Mouse (Mus musculus): Measurements from ENCODE around the gene C5ar2.
"Not testable (repeated sequence)": the region's sequence is repeated elsewhere in the genome, so short reads cannot be mapped to it uniquely, and the experiment has no call there.

C5ar2 gene

DNA sequence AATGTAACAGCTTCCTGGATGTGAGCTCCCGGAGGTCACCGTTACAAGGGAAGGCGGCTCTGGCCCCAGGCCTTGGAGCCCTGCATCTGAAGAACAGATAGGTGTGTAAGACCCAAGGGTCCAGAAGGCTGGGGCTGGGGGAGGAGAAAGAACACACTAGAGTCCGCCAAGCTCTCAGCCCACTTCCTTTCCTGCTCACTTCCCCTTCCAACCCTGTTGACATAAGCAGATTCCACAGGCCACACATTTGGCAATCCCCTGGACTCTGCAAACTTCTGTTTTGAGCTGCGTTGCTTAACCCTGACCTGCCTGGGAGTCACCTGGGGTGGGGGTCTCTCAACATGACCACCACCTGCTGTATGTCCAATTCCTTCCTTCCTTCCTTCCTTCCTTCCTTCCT lies at the start of gene C5ar2:
Gene C5ar2 (minus strand): TSS at position 88 of the 400 bp plus-strand sequence.
- DNase-seq, result no peak

DNA sequence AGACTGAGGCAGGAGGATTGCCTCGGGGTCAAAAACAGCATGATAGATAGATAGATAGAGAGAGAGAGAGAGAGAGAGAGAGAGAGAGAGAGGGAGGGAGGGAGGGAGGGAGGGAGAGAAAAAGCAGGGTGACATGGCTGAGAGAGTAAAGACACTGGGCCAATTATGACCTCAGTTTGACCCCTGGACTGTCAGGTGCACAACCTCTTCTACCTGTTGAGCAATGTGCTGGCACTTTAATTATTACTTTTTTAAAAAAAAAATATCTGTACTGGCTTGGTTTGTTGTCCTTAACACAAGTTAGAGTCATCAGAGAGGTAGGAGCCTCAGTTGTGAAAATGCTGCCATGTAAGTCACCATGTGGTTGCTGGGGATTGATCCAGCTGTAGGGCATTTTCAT lies 43.8 kb upstream of the C5ar2 start:
- no peak for DNase-seq

DNA sequence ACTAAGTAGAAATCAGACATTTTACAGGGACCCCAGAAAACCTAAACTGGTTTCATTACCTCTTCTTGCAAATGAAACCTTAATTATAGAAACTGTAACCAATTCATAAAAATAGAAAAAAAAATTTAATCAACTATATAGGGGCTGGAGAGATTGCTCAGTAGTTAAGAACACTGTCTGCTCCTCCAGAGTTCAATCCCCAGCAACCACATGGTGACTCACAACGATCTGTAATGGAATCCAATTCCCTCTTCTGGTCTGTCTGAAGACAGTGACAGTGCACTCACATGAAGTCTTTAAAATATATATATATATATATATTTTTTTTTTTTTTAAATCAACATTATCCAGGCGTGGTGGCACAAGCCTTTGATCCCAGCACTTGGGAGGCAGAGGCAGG lies 43.1 kb upstream of the C5ar2 start:
- no peak for DNase-seq

DNA sequence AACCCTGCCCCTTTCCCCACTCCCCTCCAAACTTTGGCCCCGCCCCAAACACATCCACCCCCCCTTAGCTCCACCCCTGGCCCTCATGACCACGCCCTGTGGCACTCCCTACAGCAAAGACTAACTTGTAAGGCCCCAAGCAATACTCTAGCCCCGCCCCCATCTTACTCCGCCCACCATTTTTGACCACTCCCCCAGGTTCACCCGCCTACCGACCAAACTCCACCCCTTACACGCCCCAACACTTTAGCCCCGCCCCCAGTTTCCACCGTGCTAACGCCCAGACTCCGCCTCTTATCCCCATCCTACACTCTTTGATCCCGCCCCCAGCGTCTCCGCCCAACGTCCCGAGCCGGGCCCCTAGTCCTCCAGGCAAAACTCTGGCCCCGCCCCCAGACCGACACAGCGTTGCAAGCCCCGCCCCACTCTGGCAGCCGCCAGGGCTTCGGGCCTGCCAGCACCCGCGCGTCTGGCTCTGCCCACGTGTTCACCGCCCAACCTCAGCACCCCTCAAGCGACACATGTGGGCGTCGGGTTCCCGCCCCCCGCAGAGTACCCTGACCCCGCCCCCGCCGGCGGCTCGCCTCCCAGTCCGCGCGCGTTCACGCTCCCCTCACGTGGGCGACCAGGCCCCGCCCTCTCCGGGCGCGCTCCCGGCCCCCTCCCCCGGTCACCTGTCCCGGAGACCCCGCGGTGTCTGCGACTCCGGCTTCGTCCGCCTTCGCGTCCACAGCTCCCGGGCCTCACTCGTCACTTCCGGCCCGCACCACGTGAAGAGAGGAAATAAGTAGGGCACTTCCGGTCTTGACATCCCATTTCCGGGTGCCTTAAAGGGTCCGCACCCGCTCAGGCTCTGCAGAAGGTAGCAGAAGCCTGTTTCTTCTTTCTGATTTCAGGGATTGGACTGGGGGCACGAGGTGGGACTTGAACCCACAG lies 42.3 kb upstream of the C5ar2 start, which contains the start of gene Ccdc9:
Gene Ccdc9 (minus strand): TSS at position 770 of the 936 bp plus-strand sequence.
- peak; percentile 100 for DNase-seq

DNA sequence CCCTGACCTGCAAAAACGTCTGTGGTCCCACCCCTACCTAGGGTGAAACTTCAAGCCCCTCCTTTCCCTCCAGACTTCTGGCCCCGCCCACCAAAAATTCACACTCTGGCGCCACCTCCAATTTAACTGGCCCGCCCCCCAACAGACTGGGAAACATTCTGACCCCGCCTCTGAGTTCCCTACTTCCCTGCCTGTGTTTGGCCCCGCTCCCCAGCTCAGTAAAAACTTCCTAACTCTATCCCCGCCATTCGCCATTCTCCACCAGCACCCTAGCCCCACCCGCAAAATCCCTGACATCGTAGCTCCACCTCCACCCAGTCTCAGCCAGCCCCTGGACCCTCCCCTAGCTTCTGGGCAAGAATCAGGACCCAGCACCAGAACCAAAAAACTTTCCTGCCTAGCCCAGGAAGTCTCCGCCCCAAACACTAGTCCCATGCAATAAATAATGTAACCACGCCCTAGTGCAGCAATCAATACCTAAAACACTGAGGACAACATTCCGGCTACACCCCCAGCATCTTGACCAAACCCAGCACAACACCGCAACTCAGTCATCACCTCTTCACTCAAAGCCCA lies 41.6 kb upstream of the C5ar2 start:
- peak; percentile 90 for DNase-seq

DNA sequence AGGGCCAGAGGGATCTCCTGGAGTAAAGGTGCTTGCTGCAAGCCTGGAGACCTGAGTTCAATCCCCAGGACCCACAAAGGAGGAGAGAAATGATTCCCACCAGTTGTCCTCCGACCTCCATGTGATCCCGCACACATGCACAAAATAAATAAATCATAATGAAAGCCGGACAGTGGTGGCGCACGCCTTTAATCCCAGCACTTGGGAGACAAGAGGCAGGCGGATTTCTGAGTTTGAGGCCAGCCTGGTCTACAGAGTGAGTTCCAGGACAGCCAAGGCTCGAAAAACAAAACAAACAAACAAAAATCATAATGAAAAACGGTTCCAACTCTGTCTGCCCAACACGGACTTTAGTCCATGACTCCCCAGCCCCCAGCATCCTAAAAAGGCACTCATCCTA lies 41.0 kb upstream of the C5ar2 start:
- DNase-seq, result no peak

DNA sequence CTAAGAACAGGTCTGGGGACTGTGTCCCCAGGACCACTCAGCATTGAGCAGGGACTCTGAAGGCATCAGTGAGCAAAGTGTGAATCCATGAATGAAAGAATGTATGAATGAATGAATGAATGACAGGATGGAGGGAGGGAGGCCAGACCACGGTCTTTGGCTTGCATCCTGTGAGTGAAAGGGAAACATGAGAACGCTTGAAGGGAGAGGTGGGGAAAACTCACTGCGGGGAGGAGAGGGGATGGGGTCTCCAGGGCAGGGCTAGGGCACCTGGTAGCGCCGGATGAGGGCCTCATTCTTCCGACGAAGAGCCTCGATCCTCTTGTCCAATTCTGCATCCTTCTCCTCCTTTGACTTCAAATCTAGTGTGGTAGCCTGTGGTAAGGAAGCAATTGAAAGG lies 40.0 kb upstream of the C5ar2 start:
- DNase-seq, result no peak

DNA sequence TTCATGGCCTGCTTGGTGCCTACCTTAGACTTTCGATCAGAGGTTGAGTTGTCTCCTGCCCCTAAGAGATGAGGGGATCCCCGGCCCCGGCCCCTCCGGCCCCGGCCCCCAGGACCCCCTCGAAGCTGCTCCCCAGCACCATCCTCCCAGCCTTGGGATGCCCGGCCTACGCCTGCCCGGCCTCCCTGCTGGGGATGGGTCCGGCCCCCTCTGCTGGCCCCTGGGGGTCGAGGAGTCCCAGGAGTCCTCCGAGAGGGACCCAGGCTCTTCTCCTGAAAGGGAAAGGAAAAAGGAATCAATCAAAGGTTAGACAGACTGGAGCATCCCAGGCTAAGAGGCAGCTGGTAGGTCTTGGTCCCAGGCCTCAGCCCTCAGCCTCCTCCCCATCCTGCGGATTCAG lies 38.4 kb upstream of the C5ar2 start:
- no peak for DNase-seq

DNA sequence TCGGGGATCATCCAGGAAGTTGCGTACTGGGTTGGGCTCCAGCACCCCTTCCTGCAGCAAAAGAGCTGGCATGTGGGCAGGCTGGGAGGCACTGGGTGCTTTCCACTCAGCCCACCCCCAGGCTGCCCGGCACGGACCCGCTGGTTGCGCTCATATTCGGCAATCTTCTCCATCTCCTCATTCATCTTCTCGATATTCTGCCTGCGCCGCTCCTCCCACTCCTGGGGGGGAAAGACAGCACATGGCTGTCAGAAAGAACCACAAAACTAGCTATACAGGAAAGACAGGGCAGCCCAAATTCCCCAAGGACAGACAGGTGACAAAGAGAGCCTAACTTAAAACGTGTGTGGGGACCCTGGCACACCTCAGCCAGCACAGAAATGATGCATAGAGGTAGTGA lies 36.8 kb upstream of the C5ar2 start:
- no peak for DNase-seq

DNA sequence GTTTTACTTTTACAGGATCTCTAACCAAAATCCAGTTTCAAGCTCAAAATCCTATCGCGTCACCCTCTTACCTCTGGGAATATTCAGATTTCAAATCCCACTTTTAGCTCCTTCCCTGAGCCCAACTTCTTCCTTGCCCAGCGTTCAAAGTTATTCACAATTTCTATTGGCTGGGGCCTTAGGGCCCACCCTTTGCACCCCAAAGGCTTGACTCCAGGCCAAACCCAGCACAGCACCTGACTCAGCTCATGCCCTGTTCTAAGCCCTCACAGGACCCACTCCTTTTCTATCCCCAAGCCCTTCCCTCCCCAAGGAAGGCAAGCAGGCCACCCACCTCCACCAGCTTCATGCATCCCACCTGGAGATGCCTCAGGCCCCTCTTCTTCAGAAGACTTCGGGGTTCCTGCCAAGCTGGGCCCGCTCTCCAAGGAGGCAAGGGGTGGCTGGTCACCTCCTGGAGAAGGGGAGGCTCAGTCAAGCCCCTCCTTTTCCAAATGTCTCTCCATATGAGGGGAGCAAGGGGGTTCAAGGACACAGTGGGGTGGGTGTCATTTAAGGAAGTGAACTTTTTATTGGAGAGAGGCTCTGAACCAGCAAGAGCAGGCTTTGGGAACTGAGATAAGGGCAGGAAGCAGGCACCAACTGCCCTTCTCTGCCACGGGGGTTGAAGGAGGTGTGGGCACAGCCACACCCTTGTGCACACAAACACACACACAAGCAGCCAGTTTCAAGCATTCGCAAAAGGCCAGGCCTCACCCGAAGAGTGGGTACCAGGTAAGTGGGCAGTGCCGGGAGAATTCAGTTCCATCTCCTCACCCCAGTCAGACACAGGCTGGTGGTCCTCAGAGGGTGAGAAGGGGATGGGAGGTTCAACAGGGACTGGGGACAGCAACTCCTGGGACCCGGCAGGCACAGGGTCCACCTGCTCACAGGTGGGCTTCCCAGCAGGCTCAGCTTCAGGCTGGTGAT lies 31.3 kb upstream of the C5ar2 start:
- no peak for DNase-seq

DNA sequence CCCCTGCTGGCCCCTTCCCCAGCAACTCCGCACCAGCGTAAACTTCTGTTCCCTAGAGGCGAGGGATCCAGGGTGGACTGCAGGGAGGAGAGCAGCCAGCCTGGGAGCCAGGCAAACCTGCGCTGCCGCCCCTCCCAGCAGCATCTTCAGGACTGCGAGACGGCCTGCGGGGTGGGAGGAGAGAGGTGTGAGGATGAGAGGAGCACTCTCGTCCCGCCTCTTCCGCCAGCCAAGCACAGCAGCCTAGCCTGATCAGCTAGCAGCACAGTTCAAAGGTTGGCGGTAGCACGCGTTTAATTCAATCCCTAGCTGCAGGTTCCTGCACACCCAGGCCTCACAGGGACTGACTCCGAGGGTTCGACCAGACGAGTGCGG lies 29.8 kb upstream of the C5ar2 start:
- peak; percentile 83 for DNase-seq

DNA sequence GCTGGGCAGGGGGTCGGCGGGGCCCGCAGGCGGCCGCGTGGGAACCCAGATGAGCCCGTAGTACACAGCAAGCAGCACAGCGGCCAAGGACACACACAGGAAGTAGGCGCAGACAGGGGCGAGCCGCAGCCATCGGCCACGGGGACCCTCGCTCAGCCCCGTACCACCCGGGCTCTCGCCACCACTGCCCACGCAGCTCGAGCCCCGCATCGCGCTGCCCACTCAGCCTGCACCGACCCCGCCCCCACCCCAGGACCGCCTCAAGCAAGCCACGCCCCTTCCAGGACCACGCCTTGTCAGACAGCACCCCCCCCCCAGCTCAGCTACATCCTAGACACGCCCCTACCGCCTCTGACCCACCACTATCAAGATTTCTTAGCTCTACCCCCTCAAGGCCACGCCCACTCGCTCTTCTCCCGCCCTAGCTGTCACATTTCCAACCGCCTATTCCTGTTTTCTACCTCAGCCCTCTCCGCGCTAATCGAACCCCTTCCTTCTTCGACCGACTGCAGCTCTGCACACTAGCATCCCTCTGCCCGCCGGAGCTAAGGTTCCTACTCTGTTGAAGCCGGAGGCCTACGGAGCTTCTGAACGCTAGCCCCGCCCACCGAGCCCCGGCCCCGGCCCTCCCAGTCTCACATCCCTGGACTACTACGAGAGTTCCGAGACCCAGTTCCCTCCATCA lies 29.3 kb upstream of the C5ar2 start, which contains the start of gene Inafm1:
Gene Inafm1 (minus strand): TSS at position 537 of the 685 bp plus-strand sequence.
- DNase-seq, result peak; percentile 91

DNA sequence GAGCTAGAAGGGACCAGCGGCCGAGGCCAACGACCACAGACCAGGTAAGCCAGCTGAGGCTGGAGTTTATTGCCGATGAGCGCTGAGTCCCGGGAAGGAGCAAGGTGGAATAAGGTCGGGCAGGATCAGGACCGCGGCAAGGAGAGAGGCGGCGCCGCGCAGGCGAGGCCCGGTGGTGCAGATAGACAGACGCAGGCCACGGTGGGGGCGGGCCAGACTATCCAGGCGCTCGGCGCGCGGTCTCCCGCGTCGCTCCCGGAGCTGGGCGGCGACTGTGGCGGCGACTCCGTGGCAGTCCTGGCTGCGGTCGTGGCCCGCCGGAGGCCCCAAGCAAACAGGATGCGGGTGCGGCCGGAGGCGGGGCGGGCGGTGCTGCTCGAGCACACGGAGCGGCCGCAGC lies 28.7 kb upstream of the C5ar2 start:
- DNase-seq, result peak; percentile 69

DNA sequence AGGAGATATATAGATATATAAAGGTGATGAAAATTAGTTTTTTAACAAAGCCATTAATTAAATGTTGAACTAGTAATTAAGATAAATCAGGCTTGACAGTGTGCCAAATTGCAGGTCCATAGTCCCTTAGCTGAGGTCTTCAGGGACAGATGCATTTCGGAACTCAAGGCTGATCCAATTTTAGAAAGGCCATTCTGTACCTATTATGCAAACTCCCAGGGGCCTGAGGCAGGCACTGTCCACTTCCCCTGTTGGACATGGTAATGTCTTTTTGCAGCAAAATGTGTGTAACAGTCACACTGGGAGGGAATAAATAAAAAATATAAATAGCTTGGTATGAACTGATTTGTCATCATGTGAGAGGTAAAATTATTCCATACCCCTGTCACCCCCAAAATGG lies 27.2 kb upstream of the C5ar2 start:
- no peak for DNase-seq

DNA sequence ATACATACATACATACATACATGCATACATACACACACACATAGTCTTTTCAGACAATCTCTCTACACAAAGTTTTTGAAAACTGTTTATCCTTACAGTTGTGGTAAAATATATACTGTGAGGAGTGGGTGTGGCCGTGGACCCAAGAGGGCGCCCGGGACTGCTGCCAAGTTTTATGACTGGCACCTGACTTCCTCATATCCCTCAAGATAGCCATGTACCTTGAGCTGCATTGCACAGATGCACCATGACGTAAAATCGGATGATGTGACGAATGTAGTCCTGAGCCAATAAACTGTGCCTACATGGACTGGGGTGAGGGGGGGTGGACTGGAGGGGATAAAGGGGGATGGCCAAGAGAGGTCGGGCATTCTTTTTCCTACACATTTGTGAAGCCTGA lies 22.6 kb upstream of the C5ar2 start:
- not testable (repeated sequence) for DNase-seq

DNA sequence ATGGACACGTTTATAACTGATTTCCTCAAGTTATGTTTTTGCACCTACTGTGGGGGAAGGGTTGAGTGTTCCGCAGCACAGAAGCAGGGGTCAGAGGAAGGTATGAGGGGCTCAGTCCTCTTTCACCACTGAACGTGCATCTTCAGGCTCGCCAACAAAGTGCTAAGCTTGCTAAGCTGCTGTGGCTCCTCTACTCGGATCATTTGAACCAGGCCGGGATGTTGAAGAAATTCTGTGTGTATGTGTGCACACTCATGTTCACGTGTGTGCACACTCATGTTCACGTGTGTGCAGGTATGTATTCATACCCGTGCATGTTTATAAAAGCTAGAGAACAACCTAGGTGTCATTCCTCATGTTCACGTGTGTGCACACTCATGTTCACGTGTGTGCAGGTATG lies 21.9 kb upstream of the C5ar2 start:
- DNase-seq, result no peak

DNA sequence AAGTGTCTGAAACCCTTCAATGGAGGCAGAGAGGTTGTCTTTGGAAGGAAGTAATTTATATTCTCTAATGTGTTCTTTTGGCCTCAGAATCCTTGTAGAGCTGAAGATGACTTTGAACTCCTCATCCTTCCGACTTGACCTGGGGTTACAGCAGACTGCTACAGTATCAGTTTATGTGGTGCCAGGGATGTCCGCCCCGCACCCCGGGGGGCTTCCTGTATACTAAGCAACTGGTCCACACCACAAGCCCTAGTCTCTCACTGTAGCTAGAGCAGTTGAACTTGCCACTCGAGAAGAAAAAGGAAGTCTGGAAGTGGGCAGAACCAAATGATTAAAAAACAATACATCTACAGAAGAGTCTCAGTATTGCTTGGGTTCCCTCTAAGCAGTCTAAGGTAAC lies 19.9 kb upstream of the C5ar2 start:
- DNase-seq, result no peak

DNA sequence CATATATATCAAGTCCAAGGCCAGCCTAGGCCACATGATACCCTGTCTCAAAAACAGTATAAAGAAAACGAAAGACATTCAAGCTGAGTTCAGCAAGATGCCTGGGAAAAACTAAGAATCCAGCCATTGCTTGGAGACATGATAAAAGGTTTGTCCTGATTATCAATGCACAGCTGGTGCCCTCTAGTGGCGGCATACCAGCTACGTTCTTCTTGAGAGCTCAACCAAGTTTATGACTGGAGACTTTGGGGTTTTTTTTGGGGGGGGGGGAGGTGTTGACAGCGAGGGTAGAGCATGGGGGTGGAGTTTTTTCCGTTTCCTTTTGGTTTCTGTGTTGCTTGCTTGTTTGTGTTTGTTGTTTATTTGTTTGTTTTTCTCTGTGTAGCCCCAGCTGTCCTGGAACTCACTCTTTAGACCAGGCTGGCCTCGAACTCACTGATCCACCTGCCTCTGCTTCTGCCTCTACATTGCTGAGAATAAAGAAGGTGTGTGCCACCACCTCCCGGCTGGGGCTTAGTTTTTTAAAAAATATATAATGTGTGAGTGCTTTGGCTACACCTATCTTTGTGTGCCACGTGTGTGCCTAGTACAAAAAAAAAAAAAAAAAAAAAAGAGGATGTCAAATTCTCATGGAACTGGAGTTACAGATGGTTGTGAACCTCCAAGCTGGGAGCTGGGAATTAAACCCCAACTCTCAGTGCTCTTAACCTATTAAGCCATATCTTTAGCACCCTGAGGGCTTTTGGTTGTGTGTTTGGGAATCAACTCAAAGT lies 19.2 kb upstream of the C5ar2 start:
- DNase-seq, result peak; percentile 85

DNA sequence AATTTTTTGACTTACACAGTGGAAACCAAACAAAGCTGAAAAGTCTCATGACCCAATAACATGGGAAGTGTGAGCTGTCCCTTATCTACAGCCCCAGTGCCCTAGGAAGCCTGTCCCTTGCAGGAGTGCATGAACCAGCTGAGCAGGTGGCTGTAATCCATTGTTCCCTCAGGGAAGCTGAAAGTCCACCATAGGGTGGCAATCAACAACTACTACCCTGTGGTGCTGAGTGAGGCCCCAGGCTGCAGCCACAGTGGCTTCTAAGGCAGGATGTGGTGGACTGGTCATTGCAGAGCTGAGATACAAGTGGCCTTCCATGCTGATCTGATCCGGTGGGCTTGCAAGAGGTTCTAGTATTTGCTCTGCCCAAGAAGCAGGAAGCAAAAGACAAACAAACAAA lies 17.1 kb upstream of the C5ar2 start:
- DNase-seq, result no peak

DNA sequence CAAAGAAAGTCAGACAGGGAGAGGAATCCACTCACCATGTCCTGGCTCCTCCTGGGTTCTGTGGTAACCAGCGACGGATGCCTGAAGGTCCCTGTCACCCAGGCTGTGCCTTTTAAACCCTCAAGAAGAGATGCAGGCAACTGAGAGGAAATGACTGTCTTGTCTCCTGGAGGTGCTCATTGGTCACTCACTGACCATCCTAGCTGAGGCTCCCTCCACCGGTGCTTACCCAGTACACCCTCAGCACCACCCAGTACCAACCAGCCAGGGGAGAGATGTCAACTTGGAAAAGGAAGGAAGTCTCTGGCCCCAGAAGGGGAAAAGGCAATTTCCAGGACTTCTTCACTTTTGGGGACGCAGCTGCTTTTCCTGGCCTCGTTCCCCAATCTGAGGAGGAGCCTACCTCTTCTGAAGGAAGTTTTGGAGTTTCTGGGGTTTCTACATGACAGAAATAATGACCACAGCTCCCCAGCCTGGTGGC lies 15.2 kb upstream of the C5ar2 start, which contains the start of gene C5ar1:
Gene C5ar1 (minus strand): TSS at position 431 of the 481 bp plus-strand sequence.
- DNase-seq, result no peak

DNA sequence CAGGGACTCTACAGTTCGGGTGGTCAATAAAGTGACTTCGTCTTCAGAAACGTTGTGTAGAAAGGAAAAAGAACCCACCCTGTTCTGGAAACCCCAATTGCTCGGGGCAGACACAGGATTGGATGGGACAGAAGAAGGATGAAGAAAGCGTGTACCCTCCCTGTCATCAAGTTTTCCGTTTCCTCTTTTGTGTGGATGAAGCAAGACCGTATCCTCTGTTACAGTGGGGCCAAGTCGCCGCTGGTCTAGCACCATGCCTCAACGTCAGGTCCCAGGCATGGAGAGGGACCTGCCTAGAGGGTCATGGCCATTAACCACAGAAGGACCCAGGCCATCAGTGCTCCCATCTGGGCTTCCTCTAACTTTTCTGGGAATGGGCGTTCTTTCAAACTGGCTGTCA lies 13.9 kb upstream of the C5ar2 start:
- DNase-seq, result no peak

Data from kidney, adult 9 months (tissue).